Mouse (Mus musculus): ENCODE results near the gene Ggps1. TPM values are rescaled to one million over a fixed set of nuclear protein-coding genes. Genes with fewer than 3 reads are reported as not detected.

Ggps1 gene
- polyA plus RNA-seq, 1 experiment: 8.6 TPM

- Histone ChIP-seq H3K4me3 (no peak overlapping the region), H3K27me3 (ENCODE audit: control insufficient read depth, insufficient read depth, insufficient read length) (no peaks in the 10 kb centered on the region), H3ac (ENCODE audit: control insufficient read depth, insufficient read length) (no peak overlapping the region), H3K4me2 (ENCODE audit: low read depth) (no peak overlapping the region), H3K36me3 (ENCODE audit: control insufficient read depth, insufficient read depth) (no peaks in the 10 kb centered on the region), H3K79me2 (ENCODE audit: control insufficient read depth, insufficient read depth) (peaks cover 2% of the 10 kb centered on the region)
- no peak for TF ChIP-seq USF1 (IDR thresholded peaks at IDR 0.05; ENCODE audit: low read depth)
- TF ChIP-seq TCF3 (IDR thresholded peaks at IDR 0.05; ENCODE audit: insufficient read length, low read depth): peak; percentile 17
- TF ChIP-seq SRF (IDR thresholded peaks at IDR 0.05; ENCODE audit: control insufficient read depth, insufficient read length, low read depth): no peak
- TF ChIP-seq E2F4 (IDR thresholded peaks at IDR 0.05; ENCODE audit: insufficient read depth): no peak
- TF ChIP-seq MYOD1 (IDR thresholded peaks at IDR 0.05; ENCODE audit: control insufficient read depth in 1 of 3, insufficient read length in 2 of 3, low read depth in 2 of 3): peak in 2 of 3 experiments; percentile 24 to 70
- peak; percentile 22 for TF ChIP-seq TCF12 (IDR thresholded peaks at IDR 0.05; ENCODE audit: insufficient read depth, poor library complexity, severe bottlenecking)
- no peak for TF ChIP-seq MAX (IDR thresholded peaks at IDR 0.05; ENCODE audit: low read depth)
- peak in 2 of 3 experiments; percentile 17 to 63 for TF ChIP-seq MYOG (IDR thresholded peaks at IDR 0.05; ENCODE audit: control insufficient read depth in 1 of 3, insufficient read depth in 1 of 3, insufficient read length in 2 of 3, low read depth in 2 of 3)
- TF ChIP-seq CEBPB (IDR thresholded peaks at IDR 0.05; ENCODE audit: insufficient read depth, poor library complexity, severe bottlenecking): no peak
Measured at GRCm38 (mm10) chr13:14043851-14044250, 19.4 kb downstream of the Ggps1 start.

- no peak overlapping the region for H3ac ChIP-seq (ENCODE audit: control insufficient read depth, insufficient read length)
- peak overlapping the region; percentile 70 for H3K4me3 ChIP-seq
- peaks cover 38% of the 10 kb centered on the region for H3K79me2 ChIP-seq (ENCODE audit: control insufficient read depth, insufficient read depth)
- TF ChIP-seq CEBPB (IDR thresholded peaks at IDR 0.05; ENCODE audit: insufficient read depth, poor library complexity, severe bottlenecking) (peak; percentile 91), TCF3 (IDR thresholded peaks at IDR 0.05; ENCODE audit: insufficient read length, low read depth) (no peak), MYOD1 (IDR thresholded peaks at IDR 0.05; ENCODE audit: control insufficient read depth in 1 of 3, insufficient read length in 2 of 3, low read depth in 2 of 3) (no peak), TCF12 (IDR thresholded peaks at IDR 0.05; ENCODE audit: insufficient read depth, poor library complexity, severe bottlenecking) (no peak), E2F4 (IDR thresholded peaks at IDR 0.05; ENCODE audit: insufficient read depth) (no peak), POLR2A (IDR thresholded peaks at IDR 0.05; ENCODE audit: insufficient read length, low read depth) (no peak), MAX (IDR thresholded peaks at IDR 0.05; ENCODE audit: low read depth) (no peak), SRF (IDR thresholded peaks at IDR 0.05; ENCODE audit: control insufficient read depth, insufficient read length, low read depth) (no peak)
- H3K36me3 ChIP-seq (ENCODE audit: control insufficient read depth, insufficient read depth): no peaks in the 10 kb centered on the region
- H3K4me2 ChIP-seq (ENCODE audit: low read depth): peak overlapping the region; percentile 88
- H3K27me3 ChIP-seq (ENCODE audit: control insufficient read depth, insufficient read depth, insufficient read length): no peaks in the 10 kb centered on the region
Measured at GRCm38 (mm10) chr13:14040186-14040585, 23.1 kb downstream of the Ggps1 start.

GRCm38 (mm10) chr13:14039292-14039965 is 23.9 kb downstream of the Ggps1 start, which contains the start of gene Tbce:
Gene Tbce (minus strand): TSS chr13:14039638.
- Histone ChIP-seq H3K4me2 (ENCODE audit: low read depth) (peak within 1 kb of the TSS; percentile 94), H3K4me3 (peak within 1 kb of the TSS; percentile 70), H3ac (ENCODE audit: control insufficient read depth, insufficient read length) (peak within 1 kb of the TSS; percentile 85), H3K36me3 (ENCODE audit: control insufficient read depth, insufficient read depth) (no peaks in the 10 kb centered on the region), H3K79me2 (ENCODE audit: control insufficient read depth, insufficient read depth) (peaks cover 45% of the 10 kb centered on the region), H3K27me3 (ENCODE audit: control insufficient read depth, insufficient read depth, insufficient read length) (no peaks in the 10 kb centered on the region)
- no peak for TF ChIP-seq MYOG (IDR thresholded peaks at IDR 0.05; ENCODE audit: control insufficient read depth in 1 of 3, insufficient read depth in 1 of 3, insufficient read length in 2 of 3, low read depth in 2 of 3)
- no peak for TF ChIP-seq REST (IDR thresholded peaks at IDR 0.05; ENCODE audit: insufficient read depth, insufficient read length)
- no peak for TF ChIP-seq TCF12 (IDR thresholded peaks at IDR 0.05; ENCODE audit: insufficient read depth, poor library complexity, severe bottlenecking)
- no peak for TF ChIP-seq E2F4 (IDR thresholded peaks at IDR 0.05; ENCODE audit: insufficient read depth)
- TF ChIP-seq CEBPB (IDR thresholded peaks at IDR 0.05; ENCODE audit: insufficient read depth, poor library complexity, severe bottlenecking): no peak
- no peak for TF ChIP-seq MAX (IDR thresholded peaks at IDR 0.05; ENCODE audit: low read depth)
- peak; percentile 67 for TF ChIP-seq POLR2AphosphoS2 (IDR thresholded peaks at IDR 0.05; ENCODE audit: insufficient read length, low read depth)
- peak; percentile 74 for TF ChIP-seq POLR2A (IDR thresholded peaks at IDR 0.05; ENCODE audit: insufficient read length, low read depth)
- peak; percentile 51 for TF ChIP-seq SRF (IDR thresholded peaks at IDR 0.05; ENCODE audit: control insufficient read depth, insufficient read length, low read depth)
- TF ChIP-seq MYOD1 (IDR thresholded peaks at IDR 0.05; ENCODE audit: control insufficient read depth in 1 of 3, insufficient read length in 2 of 3, low read depth in 2 of 3): no peak

DNA sequence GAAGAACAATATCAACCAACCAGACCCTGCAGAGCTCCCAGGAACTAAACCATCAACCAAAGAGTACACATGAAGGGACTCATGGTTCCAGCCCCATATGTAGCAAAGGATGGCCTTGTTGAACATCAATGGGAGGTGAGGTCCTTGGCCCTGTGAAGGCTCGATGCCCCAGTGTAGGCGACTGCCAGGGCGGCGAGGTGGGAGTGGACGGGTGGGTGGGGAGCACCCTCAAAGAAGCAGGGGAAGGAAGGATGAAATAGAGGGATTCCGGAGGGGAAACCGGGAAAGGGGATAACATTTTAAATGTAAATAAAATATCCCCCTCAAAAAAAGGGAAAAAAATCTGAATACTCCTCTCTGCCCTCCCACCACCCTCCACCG is 24.4 kb downstream of the Ggps1 start:
- Histone ChIP-seq H3K4me2 (ENCODE audit: low read depth) (peak overlapping the region; percentile 94), H3K79me2 (ENCODE audit: control insufficient read depth, insufficient read depth) (peaks cover 51% of the 10 kb centered on the region), H3K27me3 (ENCODE audit: control insufficient read depth, insufficient read depth, insufficient read length) (no peaks in the 10 kb centered on the region), H3K4me3 (peak overlapping the region; percentile 70), H3K36me3 (ENCODE audit: control insufficient read depth, insufficient read depth) (no peaks in the 10 kb centered on the region), H3ac (ENCODE audit: control insufficient read depth, insufficient read length) (peak overlapping the region; percentile 85)
- TF ChIP-seq SRF (IDR thresholded peaks at IDR 0.05; ENCODE audit: control insufficient read depth, insufficient read length, low read depth): no peak
- no peak for TF ChIP-seq USF1 (IDR thresholded peaks at IDR 0.05; ENCODE audit: low read depth)
- no peak for TF ChIP-seq REST (IDR thresholded peaks at IDR 0.05; ENCODE audit: insufficient read depth, insufficient read length)
- TF ChIP-seq POLR2A (IDR thresholded peaks at IDR 0.05; ENCODE audit: insufficient read length, low read depth): no peak
- TF ChIP-seq POLR2AphosphoS2 (IDR thresholded peaks at IDR 0.05; ENCODE audit: insufficient read length, low read depth): no peak
- no peak for TF ChIP-seq MYOG (IDR thresholded peaks at IDR 0.05; ENCODE audit: control insufficient read depth in 1 of 3, insufficient read depth in 1 of 3, insufficient read length in 2 of 3, low read depth in 2 of 3)
- TF ChIP-seq TCF12 (IDR thresholded peaks at IDR 0.05; ENCODE audit: insufficient read depth, poor library complexity, severe bottlenecking): no peak
- no peak for TF ChIP-seq MYOD1 (IDR thresholded peaks at IDR 0.05; ENCODE audit: control insufficient read depth in 1 of 3, insufficient read length in 2 of 3, low read depth in 2 of 3)
- TF ChIP-seq E2F4 (IDR thresholded peaks at IDR 0.05; ENCODE audit: insufficient read depth): no peak
- TF ChIP-seq MAX (IDR thresholded peaks at IDR 0.05; ENCODE audit: low read depth): no peak
- TF ChIP-seq CEBPB (IDR thresholded peaks at IDR 0.05; ENCODE audit: insufficient read depth, poor library complexity, severe bottlenecking): no peak
- TF ChIP-seq TCF3 (IDR thresholded peaks at IDR 0.05; ENCODE audit: insufficient read length, low read depth): no peak
